Mouse (Mus musculus) small intestine, adult 2 months (tissue): ENCODE data around the gene Gata5.

Experiments
- CTCF ChIP-seq: fragments of 200-500 bp; IDR thresholded peaks from 2 replicates; pipeline ENCODE4 v1.5.1; 2012; ENCODE audit warnings: low read depth, mild to moderate bottlenecking, control low read depth, inconsistent platforms, low read length, moderate library complexity, mixed read lengths; ENCODE audit not compliant: insufficient replicate concordance, insufficient read length; ENCODE audit errors: extremely low read depth
- POLR2A ChIP-seq: fragments of 200-500 bp; IDR thresholded peaks from 2 replicates; pipeline ENCODE4 v1.6.1; 2012; ENCODE audit warnings: low read depth, mild to moderate bottlenecking, control low read depth, inconsistent platforms, low read length, moderate library complexity

- TF ChIP-seq POLR2A (no peak), CTCF (no peak)
Measured at GRCm38 (mm10) chr2:180276385-180276784, 58.1 kb downstream of the Gata5 start.
